Mouse (Mus musculus) CH12.LX (cell line): ENCODE results near the gene Stxbp3.

Experiments
- CTCF ChIP-seq, 2 experiments: IDR thresholded peaks in 1 of 2; conservative IDR thresholded peaks in 1 of 2; 2 replicates each; pipeline ENCODE4 v1.5.1; 2011 to 2012; ENCODE audit warnings: low read depth in 2 of 2, low read length in 2 of 2, improper control_type of control experiment in 1 of 2, inconsistent platforms in 1 of 2, mild to moderate bottlenecking in 1 of 2, moderate library complexity in 1 of 2
- ELF1 ChIP-seq: IDR thresholded peaks from 2 replicates; pipeline ENCODE4 v1.6.1; 2014; ENCODE audit warnings: low read depth, mild to moderate bottlenecking, inconsistent platforms, low read length, improper control_type of control experiment
- JUND ChIP-seq: conservative IDR thresholded peaks from 2 replicates; pipeline ENCODE4 v1.6.1; 2011; ENCODE audit warnings: low read depth, low read length, improper control_type of control experiment
- MYC ChIP-seq: IDR thresholded peaks from 2 replicates; pipeline ENCODE4 v1.6.1; 2011; ENCODE audit warnings: low read depth, mild to moderate bottlenecking, improper control_type of control experiment, low read length
- NELFE ChIP-seq: IDR thresholded peaks from 2 replicates; pipeline ENCODE4 v1.6.1; 2011; ENCODE audit warnings: low read depth, low read length, improper control_type of control experiment
- POLR2A ChIP-seq: IDR thresholded peaks from 2 replicates; pipeline ENCODE4 v1.6.1; 2011; ENCODE audit warnings: low read depth, mild to moderate bottlenecking, improper control_type of control experiment, low read length
- ZKSCAN1 ChIP-seq: IDR thresholded peaks from 2 replicates; pipeline ENCODE4 v1.6.1; 2012; ENCODE audit warnings: low read depth, inconsistent platforms, low read length, improper control_type of control experiment, borderline replicate concordance
- ZNF384 ChIP-seq: IDR thresholded peaks from 2 replicates; pipeline ENCODE4 v1.6.1; 2012; ENCODE audit warnings: low read depth, low read length, improper control_type of control experiment, inconsistent platforms

DNA sequence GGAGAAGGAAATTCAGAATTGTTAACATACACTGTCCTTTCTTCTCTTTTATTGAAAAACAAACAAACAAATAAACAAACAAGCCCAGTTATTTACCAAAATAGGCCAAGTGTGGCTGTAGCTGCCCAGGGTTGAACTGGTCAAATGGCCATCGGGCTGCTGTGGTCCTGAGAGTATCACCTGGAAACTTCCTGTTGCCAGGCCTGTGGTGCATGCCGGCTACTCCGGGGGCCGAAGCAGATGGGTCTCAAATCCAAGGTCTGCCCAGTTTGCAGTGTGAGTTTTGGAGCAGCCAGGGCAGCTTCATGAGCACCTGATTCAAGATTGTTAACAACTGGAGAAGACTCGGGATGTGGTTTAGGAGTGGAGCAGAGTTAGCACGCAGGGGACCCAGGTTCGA is 74.8 kb downstream of the Stxbp3 start:
- no peak for TF ChIP-seq ZKSCAN1
- TF ChIP-seq NELFE = no peak
- no peak for TF ChIP-seq ZNF384
- no peak for TF ChIP-seq POLR2A
- no peak for TF ChIP-seq CTCF (conservative IDR thresholded peaks at IDR 0.05 in 1 of 2, IDR thresholded peaks at IDR 0.05 in 1 of 2; ENCODE audit: low read depth in 2 of 2, low read length in 2 of 2)
- no peak for TF ChIP-seq JUND
- no peak for TF ChIP-seq MYC
- no peak for TF ChIP-seq ELF1
